Mouse (Mus musculus): ENCODE data around the gene Rwdd2a. TPM values are rescaled to one million over a fixed set of nuclear protein-coding genes. Genes with fewer than 3 reads are reported as not detected.
"Not testable (repeated sequence)": the region's sequence is repeated elsewhere in the genome, so short reads cannot be mapped to it uniquely, and the experiment has no call there.

The Rwdd2a gene
- total and polyA plus RNA-seq, 3 experiments, result 3.9 to 16.8 (median 8.0) TPM

- DNase-seq, result peak; percentile 44
Observed at GRCm38 (mm10) chr9:86592676-86593668, 21.2 kb downstream of the Rwdd2a start.

- not testable (repeated sequence) for DNase-seq
Observed at GRCm38 (mm10) chr9:86594357-86594767, 22.6 kb downstream of the Rwdd2a start.

- DNase-seq, result not testable (repeated sequence)
Observed at GRCm38 (mm10) chr9:86596983-86597382, 25.2 kb downstream of the Rwdd2a start.

DNA sequence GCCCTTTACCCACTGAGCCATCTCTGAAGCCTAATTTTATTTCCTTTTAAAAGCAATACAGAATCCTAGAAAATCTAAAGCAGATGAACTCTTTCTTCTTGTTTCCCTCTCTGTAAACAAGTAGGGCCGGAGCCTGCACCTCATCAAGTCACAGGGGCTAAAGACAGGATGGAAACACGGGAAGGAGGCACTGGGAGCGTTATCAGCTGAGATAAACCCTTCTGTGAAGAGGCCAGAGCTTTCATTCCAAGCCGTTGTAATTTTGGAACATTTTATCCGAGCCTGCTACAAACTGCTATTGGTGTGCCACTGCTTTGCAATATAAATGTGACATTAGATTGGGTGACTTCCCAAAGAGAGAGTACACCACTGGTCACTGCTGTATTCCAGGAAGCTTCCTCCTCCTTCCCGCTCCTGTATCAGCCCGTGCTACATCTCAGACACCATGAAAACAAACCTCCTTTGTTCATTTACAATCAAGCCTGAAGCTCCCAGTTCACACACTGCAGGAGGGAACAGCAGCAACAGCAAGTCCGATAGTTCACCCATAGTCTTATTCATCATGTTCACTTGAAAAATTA lies 28.0 kb downstream of the Rwdd2a start:
- no peak for DNase-seq

GRCm38 (mm10) chr9:86605776-86606175 lies 34.0 kb downstream of the Rwdd2a start:
- DNase-seq, result no peak

DNA sequence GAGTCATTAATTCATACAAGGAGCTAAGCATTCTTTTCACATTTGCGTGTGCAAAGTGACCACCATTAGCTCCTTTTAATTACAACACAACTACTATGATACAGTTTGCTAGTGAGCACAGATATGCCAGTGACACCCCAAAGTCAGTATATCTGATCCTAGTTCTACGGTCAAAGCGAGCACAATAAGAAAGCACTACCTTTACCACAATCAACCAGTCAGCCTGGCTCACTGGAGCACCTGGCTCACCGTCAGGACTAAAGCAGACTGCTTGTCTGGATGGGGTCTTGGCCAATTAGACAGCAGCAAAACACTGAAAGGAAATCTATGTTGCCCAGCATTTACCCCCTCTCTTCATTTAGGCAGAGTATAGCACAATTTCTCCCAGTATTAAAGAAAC lies 40.3 kb downstream of the Rwdd2a start:
- no peak for DNase-seq

- no peak for DNase-seq
Observed at GRCm38 (mm10) chr9:86615765-86616164, 44.0 kb downstream of the Rwdd2a start.

- no peak for DNase-seq
Observed at GRCm38 (mm10) chr9:86617837-86618492, 46.2 kb downstream of the Rwdd2a start.

GRCm38 (mm10) chr9:86619341-86620139 lies 47.7 kb downstream of the Rwdd2a start:
- DNase-seq, result no peak

- DNase-seq, result no peak
Observed at GRCm38 (mm10) chr9:86622062-86622461, 50.3 kb downstream of the Rwdd2a start.

DNA sequence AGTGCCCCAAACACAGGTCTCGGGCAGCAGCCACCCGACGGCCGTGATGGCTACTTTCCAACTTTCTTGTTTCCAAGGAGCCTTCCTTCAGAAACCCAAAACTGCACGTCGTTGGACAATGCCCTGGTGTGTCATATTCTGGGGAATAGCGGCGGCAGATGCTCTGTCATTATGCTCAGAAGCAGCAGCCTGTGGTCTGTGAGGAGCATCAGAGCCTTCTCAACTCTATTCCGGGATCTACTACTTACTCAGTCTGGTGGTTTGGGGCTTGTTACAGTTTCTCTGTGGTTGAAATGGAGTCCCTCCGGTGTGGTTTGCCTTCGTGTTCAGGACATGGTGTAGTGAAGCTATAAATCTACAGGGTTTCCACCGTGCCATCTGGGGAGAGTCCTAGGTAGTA lies 52.2 kb downstream of the Rwdd2a start:
- no peak for DNase-seq

Other genes starting within 250 kb of the Rwdd2a start
- gene Ube2cbp, start 107.0 kb upstream of the Rwdd2a start, total RNA-seq (2021), result 1 to 10 TPM; 1.8 to 2.0 TPM
- 0.58 and 0.66 TPM in 2 replicates for gene Ube2cbp, start 107.0 kb upstream of the Rwdd2a start, polyA plus RNA-seq (2012; rRNA removed)
- gene Dop1a, start 104.8 kb upstream of the Rwdd2a start, total RNA-seq (2021), result 10 to 100 TPM; 20.0 to 26.1 TPM
- 2.9 and 3.1 TPM in 2 replicates for gene Dop1a, start 104.8 kb upstream of the Rwdd2a start, polyA plus RNA-seq (2012; rRNA removed)
- gene Pgm3, start 149 bp upstream of the Rwdd2a start, total RNA-seq (2021), result 10 to 100 TPM; 20.8 to 52.6 TPM
- gene Pgm3, start 149 bp upstream of the Rwdd2a start, polyA plus RNA-seq (2012; rRNA removed), result 2.9 and 3.9 TPM in 2 replicates
- gene Me1, start 124.0 kb downstream of the Rwdd2a start, total RNA-seq (2021), result 1,000 to 10,000 TPM; 1,216 to 1,611 TPM
- gene Me1, start 124.0 kb downstream of the Rwdd2a start, polyA plus RNA-seq (2012; rRNA removed), result 307 and 379 TPM in 2 replicates
- gene Prss35, start 171.7 kb downstream of the Rwdd2a start, total RNA-seq (2021), result 100 to 1,000 TPM; 118 to 551 TPM
- 10.2 and 29.5 TPM in 2 replicates for gene Prss35, start 171.7 kb downstream of the Rwdd2a start, polyA plus RNA-seq (2012; rRNA removed)

Measured in adrenal gland, adult 2 months (tissue).